Mouse (Mus musculus): ENCODE measurements at regions not wholly inside any gene's neighbourhood (a gene's known extent, or its start where the extent isn't known, plus 50 kb on each side); places are given as distances from the start of the nearest gene placed in this dataset.

- DNase-seq (ENCODE audit: low read depth, low spot score) = no peak
Observed at GRCm38 (mm10) chr5:61943376-61943775, 134.8 kb downstream of the G6pd2 start.

GRCm38 (mm10) chr5:61985211-61985610 is 176.6 kb downstream of the G6pd2 start:
- no peak for DNase-seq (ENCODE audit: low read depth, low spot score)

- no peak for DNase-seq (ENCODE audit: low read depth, low spot score)
Observed at GRCm38 (mm10) chr5:62019506-62019905, 210.9 kb downstream of the G6pd2 start.

- DNase-seq (ENCODE audit: low read depth, low spot score) = no peak
Observed at GRCm38 (mm10) chr5:62020260-62020659, 211.6 kb downstream of the G6pd2 start.

GRCm38 (mm10) chr5:62041475-62041874 is 232.9 kb downstream of the G6pd2 start:
- no peak for DNase-seq (ENCODE audit: low read depth, low spot score)

- DNase-seq (ENCODE audit: low read depth, low spot score) = peak; percentile 22
Observed at GRCm38 (mm10) chr5:62043678-62044077, 235.1 kb downstream of the G6pd2 start.

- DNase-seq (ENCODE audit: low read depth, low spot score) = no peak
Observed at GRCm38 (mm10) chr5:62078998-62079397, 270.4 kb downstream of the G6pd2 start.

GRCm38 (mm10) chr5:62089538-62089937 is 280.9 kb downstream of the G6pd2 start:
- DNase-seq (ENCODE audit: low read depth, low spot score) = no peak

GRCm38 (mm10) chr5:62096052-62096451 is 287.4 kb downstream of the G6pd2 start:
- no peak for DNase-seq (ENCODE audit: low read depth, low spot score)

- no peak for DNase-seq (ENCODE audit: low read depth, low spot score)
Observed at GRCm38 (mm10) chr5:62113226-62113625, 304.6 kb downstream of the G6pd2 start.

GRCm38 (mm10) chr5:62113664-62114063 is 305.0 kb downstream of the G6pd2 start:
- no peak for DNase-seq (ENCODE audit: low read depth, low spot score)

- DNase-seq (ENCODE audit: low read depth, low spot score) = no peak
Observed at GRCm38 (mm10) chr5:62145178-62145577, 336.6 kb downstream of the G6pd2 start.

GRCm38 (mm10) chr5:62147399-62147798 is 338.8 kb downstream of the G6pd2 start:
- no peak for DNase-seq (ENCODE audit: low read depth, low spot score)

- DNase-seq (ENCODE audit: low read depth, low spot score) = peak; percentile 22
Observed at GRCm38 (mm10) chr5:62160528-62160927, 351.9 kb downstream of the G6pd2 start.

GRCm38 (mm10) chr5:62192073-62192472 is 383.5 kb downstream of the G6pd2 start:
- no peak for DNase-seq (ENCODE audit: low read depth, low spot score)

GRCm38 (mm10) chr5:62205384-62205783 is 396.8 kb downstream of the G6pd2 start:
- no peak for DNase-seq (ENCODE audit: low read depth, low spot score)
